Mouse (Mus musculus): ENCODE data around the gene Prr3. TPM values are rescaled to one million over a fixed set of nuclear protein-coding genes. Genes with fewer than 3 reads are reported as not detected.
A peak's percentile ranks its signal among the peaks of the same experiment; 100 is the strongest.

Prr3 gene
- polyA plus RNA-seq, 1 experiment from 2014 or later: 56.9 TPM

DNA sequence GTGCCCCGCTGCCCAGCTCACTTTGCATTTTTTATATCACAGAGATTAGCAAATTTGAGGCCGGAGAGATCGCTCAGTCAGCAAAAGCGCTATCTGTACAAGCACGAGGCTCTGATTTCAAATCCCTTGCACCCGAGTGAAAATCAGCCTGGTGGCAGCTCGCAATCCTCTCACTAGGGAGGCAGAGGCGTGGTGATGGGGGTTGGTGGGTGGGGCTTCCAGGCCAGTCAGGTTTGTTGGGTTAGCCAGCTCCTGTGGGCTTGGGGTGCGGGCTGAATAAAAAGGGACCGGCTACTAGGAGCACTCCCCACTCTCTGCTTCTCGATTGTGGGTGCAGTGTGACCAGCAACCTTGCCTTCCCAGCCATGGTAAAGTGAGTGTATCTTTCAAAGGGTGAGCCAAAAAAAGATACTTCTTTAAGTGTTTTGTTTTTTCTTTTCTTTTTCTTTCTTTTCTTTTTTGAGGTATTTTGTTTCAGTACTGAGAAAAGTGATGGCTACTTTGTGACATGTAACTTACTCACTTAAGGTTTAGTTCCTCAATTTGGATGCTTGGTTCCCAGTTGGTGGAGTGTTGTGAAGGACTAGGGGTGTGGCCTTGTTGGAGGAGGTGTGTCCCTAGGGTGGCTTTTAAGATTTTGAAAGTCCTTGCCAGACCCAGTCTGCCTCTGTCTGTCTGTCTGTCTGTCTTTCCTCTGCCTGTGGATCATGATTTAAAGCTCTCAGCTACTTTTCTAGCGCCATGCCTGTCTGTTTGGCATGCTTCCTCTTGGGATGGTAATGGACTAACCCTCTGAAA lies 17.9 kb upstream of the Prr3 start:
- no peaks in the 10 kb centered on the region for H3K9me3 ChIP-seq
- no peak overlapping the region for H3K27ac ChIP-seq
- no peaks in the 10 kb centered on the region for H3K36me3 ChIP-seq
- H3K4me3 ChIP-seq: no peak overlapping the region
- ATAC-seq (ENCODE audit: insufficient number of reproducible peaks, insufficient read depth, low FRiP score, low TSS enrichment, low read depth): no peak
- 56% methylated on average over 12 of the region's 12 CpGs for WGBS
- peaks cover 19% of the 10 kb centered on the region for H3K4me1 ChIP-seq
- no peak overlapping the region for H3K4me2 ChIP-seq
- peak overlapping the region; percentile 40 for H3K9ac ChIP-seq
- no peaks in the 10 kb centered on the region for H3K27me3 ChIP-seq

DNA sequence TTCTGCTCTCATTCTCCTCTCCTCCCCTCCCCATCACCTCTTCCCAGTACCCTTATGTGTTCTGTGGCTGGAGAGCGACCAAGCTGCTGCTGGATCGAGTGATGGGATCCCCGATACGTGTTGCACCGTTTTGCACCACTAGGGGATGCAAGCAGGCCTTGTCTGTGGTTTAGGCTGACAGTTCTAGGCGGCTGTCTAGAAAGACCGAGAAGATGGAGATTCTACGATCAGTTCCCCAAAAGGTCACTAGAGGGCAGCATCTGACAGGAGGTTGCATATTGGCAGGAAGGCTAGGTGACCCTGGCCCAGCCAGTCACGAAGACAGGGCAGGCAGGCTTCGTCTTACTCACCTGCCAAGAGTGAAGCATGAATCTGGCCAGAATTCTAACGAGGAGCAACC lies 16.9 kb upstream of the Prr3 start:
- Histone ChIP-seq H3K27me3 (no peaks in the 10 kb centered on the region), H3K27ac (no peak overlapping the region), H3K4me3 (no peak overlapping the region), H3K9ac (no peak overlapping the region), H3K36me3 (no peaks in the 10 kb centered on the region), H3K4me1 (peaks cover 19% of the 10 kb centered on the region), H3K9me3 (no peaks in the 10 kb centered on the region), H3K4me2 (no peak overlapping the region)
- peak; percentile 49; the same call in 1 of the 2 replicates for ATAC-seq (ENCODE audit: insufficient number of reproducible peaks, insufficient read depth, low FRiP score, low TSS enrichment, low read depth)
- 1% methylated on average over 11 of the region's 11 CpGs for WGBS

DNA sequence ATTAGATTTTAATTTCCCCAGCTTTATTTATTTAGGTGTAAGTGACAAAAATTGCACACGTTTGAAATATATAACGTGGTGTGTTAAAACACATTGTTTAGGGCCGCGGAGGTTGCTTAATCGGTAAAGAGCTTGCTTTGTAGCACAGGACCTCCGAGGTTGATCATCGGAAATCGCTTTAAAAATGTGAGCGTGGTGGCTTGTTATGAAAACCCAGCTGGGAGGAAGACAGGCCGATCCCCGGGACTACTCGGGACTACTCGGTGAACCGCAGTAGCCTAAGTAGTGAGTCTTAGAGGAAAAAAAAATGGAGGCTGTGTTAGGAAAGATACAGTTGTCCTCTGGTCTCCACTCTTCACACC lies 14.8 kb upstream of the Prr3 start:
- Histone ChIP-seq H3K27me3 (no peaks in the 10 kb centered on the region), H3K36me3 (peaks cover under 1% of the 10 kb centered on the region), H3K4me1 (peaks cover 19% of the 10 kb centered on the region), H3K4me3 (peak overlapping the region; percentile 62), H3K4me2 (peak overlapping the region; percentile 79), H3K27ac (0 out of 2 replicates have a peak overlapping the region, but pooled peaks have one; percentile 35), H3K9me3 (no peaks in the 10 kb centered on the region), H3K9ac (peak overlapping the region; percentile 73)
- ATAC-seq (ENCODE audit: insufficient number of reproducible peaks, insufficient read depth, low FRiP score, low TSS enrichment, low read depth): no peak
- WGBS: 3% methylated on average over 14 of the region's 14 CpGs

DNA sequence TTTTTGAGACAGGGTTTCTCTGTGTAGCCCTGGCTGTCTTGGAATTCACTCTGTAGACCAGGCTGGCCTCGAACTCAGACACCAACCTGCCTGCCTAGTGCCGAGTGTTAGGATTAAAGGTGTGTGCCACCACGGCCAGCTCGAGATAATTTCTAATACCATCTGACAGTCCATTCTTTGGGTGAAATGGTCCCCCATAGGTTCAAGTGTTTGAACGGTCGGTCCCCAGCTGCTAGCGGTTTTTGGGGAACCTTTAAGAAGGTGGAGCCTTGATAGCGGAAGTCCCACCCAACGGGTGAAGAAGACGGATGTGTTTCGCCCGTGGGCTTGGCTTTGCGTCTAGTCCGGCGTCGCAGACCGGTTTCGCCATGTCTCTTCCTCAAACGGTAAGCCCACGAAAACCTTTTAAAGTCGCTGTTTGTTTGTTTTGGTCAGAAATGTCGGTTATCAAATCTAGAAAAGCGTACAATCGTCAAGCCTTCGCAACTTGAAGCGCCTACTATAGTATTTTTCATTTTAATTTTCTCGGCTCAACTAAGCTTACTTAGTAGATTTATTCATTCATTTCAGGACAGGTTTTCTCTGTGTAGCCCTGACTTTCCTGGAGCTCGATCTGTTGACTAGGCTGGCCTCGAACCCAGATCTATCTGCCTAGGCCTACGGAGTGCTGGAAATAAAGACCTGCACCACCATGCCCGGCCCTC lies 14.3 kb upstream of the Prr3 start:
- H3K9ac ChIP-seq: peak overlapping the region; percentile 73
- H3K4me2 ChIP-seq: peak overlapping the region; percentile 79
- WGBS: 3% methylated on average over 31 of the region's 31 CpGs
- ATAC-seq (ENCODE audit: insufficient number of reproducible peaks, insufficient read depth, low FRiP score, low TSS enrichment, low read depth): peak; percentile 44; the same call in 1 of the 2 replicates
- H3K36me3 ChIP-seq: peaks cover 6% of the 10 kb centered on the region
- peaks cover 19% of the 10 kb centered on the region for H3K4me1 ChIP-seq
- no peaks in the 10 kb centered on the region for H3K27me3 ChIP-seq
- H3K27ac ChIP-seq: 0 out of 2 replicates have a peak overlapping the region, but pooled peaks have one; percentile 35
- H3K9me3 ChIP-seq: no peaks in the 10 kb centered on the region
- H3K4me3 ChIP-seq: peak overlapping the region; percentile 62

DNA sequence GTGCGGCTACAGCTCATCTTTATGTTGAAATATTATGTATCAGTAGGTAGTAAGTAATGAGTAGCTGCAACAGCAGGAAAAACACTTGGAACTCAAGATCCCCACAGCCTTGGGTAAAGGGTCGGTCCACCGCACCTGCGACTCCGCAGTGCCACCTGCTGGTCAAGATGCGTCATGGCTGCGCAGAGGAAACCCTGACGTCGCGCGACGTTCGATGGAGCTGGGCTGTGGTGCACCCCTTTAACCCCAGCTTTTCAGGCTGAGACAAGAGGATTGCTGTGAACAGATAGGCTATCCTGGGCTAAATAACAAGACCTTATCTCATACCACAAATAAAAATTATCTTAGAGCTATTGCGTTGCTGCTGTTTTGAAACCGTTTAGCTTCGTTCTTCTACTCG lies 13.6 kb upstream of the Prr3 start:
- peak; percentile 73 for ATAC-seq (ENCODE audit: insufficient number of reproducible peaks, insufficient read depth, low FRiP score, low TSS enrichment, low read depth)
- peaks cover 19% of the 10 kb centered on the region for H3K4me1 ChIP-seq
- H3K9me3 ChIP-seq: no peaks in the 10 kb centered on the region
- H3K27me3 ChIP-seq: no peaks in the 10 kb centered on the region
- no peak overlapping the region for H3K27ac ChIP-seq
- peak overlapping the region; percentile 79 for H3K4me2 ChIP-seq
- H3K4me3 ChIP-seq: peak overlapping the region; percentile 62; the same call in 1 of the 2 replicates
- H3K36me3 ChIP-seq: peaks cover 13% of the 10 kb centered on the region
- H3K9ac ChIP-seq: no peak overlapping the region
- WGBS: 9% methylated on average over 17 of the region's 17 CpGs

DNA sequence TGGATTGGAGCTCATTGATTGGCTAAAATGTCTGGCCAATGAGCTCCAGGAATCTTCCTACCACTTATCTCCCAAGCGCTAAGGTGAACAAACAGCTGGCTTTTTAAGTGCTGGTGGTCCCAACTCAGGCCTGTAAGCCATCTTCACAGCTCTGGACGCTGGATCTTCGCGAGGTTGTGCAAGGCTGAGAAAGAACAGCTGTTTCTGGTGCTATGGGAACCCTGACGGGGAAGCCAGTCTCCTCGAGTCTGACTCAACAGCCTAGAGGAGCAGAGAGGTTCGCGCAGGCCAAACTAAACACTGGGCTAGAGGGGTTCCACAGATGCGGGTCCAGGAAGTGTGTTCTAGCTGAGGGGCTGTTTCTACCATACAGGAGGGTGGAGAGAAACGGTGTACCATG lies 11.7 kb upstream of the Prr3 start:
- no peak overlapping the region for H3K4me3 ChIP-seq
- 45% methylated on average over 10 of the region's 10 CpGs for WGBS
- ATAC-seq (ENCODE audit: insufficient number of reproducible peaks, insufficient read depth, low FRiP score, low TSS enrichment, low read depth): no peak
- no peaks in the 10 kb centered on the region for H3K27me3 ChIP-seq
- no peak overlapping the region for H3K27ac ChIP-seq
- H3K4me2 ChIP-seq: no peak overlapping the region
- H3K4me1 ChIP-seq: peaks cover 12% of the 10 kb centered on the region
- H3K9ac ChIP-seq: no peak overlapping the region
- H3K9me3 ChIP-seq: no peaks in the 10 kb centered on the region
- H3K36me3 ChIP-seq: peaks cover 32% of the 10 kb centered on the region

DNA sequence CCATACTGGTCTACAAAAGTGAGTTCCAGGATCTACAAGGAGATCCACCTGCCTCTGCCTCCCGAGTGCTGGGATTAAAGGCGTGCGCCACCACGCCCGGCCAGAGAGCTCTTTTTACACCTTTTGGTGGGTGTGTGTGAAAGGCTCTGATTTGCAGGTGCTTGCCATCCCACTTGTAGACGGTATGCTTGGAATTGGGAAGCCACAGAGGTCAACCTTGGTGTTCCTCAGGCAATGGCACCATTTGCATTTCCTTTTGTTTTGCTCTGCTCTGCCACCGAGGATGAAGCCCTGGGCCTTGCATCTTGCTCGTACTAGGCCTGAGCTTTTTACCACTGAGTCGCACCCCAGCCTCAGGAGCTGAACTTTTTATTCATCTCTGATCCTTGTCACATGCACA lies 1.7 kb upstream of the Prr3 start:
- Histone ChIP-seq H3K27ac (no peak overlapping the region), H3K36me3 (peaks cover 51% of the 10 kb centered on the region), H3K27me3 (no peaks in the 10 kb centered on the region), H3K9ac (peak overlapping the region; percentile 91), H3K4me1 (peaks cover 20% of the 10 kb centered on the region), H3K9me3 (no peaks in the 10 kb centered on the region), H3K4me3 (peak overlapping the region; percentile 97; the same call in 1 of the 2 replicates), H3K4me2 (no peak overlapping the region)
- WGBS: 93% methylated on average over 9 of the region's 9 CpGs
- ATAC-seq (ENCODE audit: insufficient number of reproducible peaks, insufficient read depth, low FRiP score, low TSS enrichment, low read depth): no peak

DNA sequence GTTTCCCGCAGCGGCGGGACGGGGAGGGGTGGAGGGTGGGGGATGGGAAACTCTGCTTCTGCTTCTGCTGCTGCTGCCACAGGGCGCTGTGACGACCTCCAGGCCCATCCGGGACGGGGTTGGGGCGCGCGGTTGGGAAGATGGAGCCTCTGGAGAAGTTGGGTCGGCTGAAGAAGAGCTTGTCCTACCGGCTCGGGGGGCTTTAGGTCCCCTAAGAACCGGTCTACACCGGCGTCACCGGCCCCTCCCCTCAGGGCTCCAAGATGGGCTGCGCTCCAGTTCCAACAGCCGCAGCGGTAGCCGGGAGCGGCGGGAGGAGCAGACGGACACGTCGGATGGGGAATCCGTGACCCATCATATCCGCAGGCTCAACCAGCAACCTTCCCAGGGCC lies 323 bp upstream of the Prr3 start:
- H3K27ac ChIP-seq: peak overlapping the region; percentile 97
- peak overlapping the region; percentile 97 for H3K4me3 ChIP-seq
- peaks cover 42% of the 10 kb centered on the region for H3K36me3 ChIP-seq
- peaks cover 20% of the 10 kb centered on the region for H3K4me1 ChIP-seq
- peak overlapping the region; percentile 83 for H3K4me2 ChIP-seq
- H3K27me3 ChIP-seq: no peaks in the 10 kb centered on the region
- no peaks in the 10 kb centered on the region for H3K9me3 ChIP-seq
- whole genome bisulfite sequencing: 1% methylated on average over 26 of the region's 29 CpGs
- peak overlapping the region; percentile 91 for H3K9ac ChIP-seq
- ATAC-seq (ENCODE audit: insufficient number of reproducible peaks, insufficient read depth, low FRiP score, low TSS enrichment, low read depth): peak; percentile 15; the same call in 1 of the 2 replicates

DNA sequence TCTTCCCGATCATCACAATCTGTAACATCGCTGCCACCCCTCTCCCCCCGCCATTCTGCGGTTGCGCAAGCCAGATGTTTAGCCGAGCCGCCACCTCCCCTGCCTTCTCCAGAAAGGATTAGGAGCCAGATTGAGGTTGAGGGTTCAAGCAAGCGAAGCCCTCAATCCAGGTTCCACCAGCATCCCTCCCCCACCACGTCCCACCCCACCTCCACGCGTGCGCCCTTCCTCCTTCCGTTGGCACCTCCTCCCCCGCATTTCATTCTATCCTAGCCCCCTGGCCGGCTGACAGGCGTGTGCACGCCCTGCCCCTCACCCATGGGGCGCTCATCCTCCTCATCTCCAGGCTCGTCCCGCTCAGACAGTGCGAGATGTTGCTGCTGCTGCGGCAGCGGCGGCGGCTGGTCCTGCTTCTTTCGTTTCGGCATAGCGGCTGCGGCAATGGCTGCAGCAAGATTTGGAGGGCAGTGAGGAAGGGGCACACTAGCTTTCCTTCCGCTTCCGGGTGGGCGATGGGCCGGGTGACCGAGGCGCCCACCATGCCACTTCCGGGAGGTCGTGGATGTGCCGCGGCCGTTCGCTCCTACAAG lies 1.1 kb downstream of the Prr3 start:
- peak; percentile 61 for ATAC-seq (ENCODE audit: insufficient number of reproducible peaks, insufficient read depth, low FRiP score, low TSS enrichment, low read depth)
- WGBS: under 1% methylated on average over 41 of the region's 41 CpGs
- Histone ChIP-seq H3K4me1 (peaks cover 20% of the 10 kb centered on the region), H3K4me2 (peak overlapping the region; percentile 83), H3K9me3 (no peaks in the 10 kb centered on the region), H3K4me3 (peak overlapping the region; percentile 97), H3K36me3 (peaks cover 46% of the 10 kb centered on the region), H3K27me3 (no peaks in the 10 kb centered on the region), H3K27ac (peak overlapping the region; percentile 97), H3K9ac (peak overlapping the region; percentile 91)

DNA sequence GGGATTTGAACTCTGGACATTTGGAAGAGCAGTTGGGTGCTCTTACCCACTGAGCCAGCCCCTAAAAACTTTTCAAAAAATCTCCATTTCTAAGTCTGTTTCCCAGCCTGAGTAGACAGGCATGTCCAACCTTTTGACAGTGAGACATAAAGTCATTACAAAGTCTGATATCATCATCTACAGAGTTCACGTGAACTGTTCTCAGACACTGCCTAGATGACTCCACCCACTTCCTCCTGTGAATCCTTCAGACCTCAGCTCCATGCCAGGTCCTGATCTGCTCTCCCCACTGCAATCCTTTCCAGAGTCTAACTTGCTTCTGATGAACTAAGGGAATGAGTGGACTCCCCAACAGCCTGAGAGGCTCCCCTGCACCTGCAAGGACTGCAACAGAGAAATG lies 7.9 kb downstream of the Prr3 start:
- H3K9me3 ChIP-seq: no peaks in the 10 kb centered on the region
- peaks cover 34% of the 10 kb centered on the region for H3K36me3 ChIP-seq
- H3K27me3 ChIP-seq: no peaks in the 10 kb centered on the region
- peaks cover 21% of the 10 kb centered on the region for H3K4me1 ChIP-seq
- H3K27ac ChIP-seq: no peak overlapping the region
- 63% methylated on average over 1 of the region's 1 CpGs for WGBS
- ATAC-seq (ENCODE audit: insufficient number of reproducible peaks, insufficient read depth, low FRiP score, low TSS enrichment, low read depth): no peak
- no peak overlapping the region for H3K9ac ChIP-seq
- H3K4me2 ChIP-seq: no peak overlapping the region
- H3K4me3 ChIP-seq: no peak overlapping the region

DNA sequence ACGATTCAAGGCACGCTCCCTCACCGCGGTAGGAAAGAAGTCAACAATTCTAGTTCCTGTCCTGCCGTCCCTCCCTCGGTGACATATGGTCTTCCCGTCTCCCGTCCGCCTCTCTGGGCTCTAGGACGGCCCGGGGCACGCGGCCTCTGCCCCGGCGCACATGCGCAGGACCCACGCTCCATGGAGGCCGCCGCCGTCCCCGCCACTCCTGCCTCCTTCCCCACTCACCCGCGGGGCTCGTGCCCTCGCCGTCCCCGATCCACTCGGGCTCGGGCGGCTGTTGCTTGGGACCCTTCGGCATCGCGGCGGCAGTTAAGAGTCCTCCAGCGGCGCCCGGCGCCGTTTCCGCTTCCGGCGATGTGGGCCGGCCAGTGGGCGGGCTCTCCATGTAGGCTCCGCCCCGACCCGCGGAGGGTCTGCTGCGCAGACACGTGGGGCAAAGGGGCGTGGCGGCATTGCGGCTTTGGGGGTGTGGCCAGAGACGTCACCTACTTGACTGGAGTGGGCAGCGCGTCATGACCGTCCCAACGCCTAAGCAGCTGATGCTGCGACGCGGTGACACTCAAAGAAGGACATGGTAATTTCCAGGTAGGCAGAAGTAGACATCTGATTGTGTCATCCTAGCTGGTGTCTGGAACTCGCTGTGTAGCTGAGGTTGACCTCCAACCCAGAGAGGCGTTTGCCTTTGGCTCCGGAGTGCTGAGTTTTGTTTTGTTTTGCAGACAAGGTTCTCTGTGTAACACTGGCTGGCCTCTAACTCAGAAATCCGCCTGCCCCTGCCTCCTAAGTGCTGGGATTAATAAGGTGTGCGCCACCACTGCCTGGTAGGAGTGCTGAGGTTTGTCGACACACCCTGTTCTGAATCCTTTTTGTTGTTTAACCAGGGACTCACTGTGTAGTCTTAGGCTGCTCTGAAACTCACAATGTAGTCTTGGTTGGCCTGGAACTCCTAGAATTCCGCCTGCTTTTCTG lies 10.3 kb downstream of the Prr3 start, which contains the start of gene Abcf1:
Gene Abcf1, minus strand, starts transcription at position 344 of the 972 bp plus-strand sequence.
- ATAC-seq (ENCODE audit: insufficient number of reproducible peaks, insufficient read depth, low FRiP score, low TSS enrichment, low read depth): peak; percentile 92
- peak within 1 kb of the TSS; percentile 75 for H3K27ac ChIP-seq
- peaks cover 34% of the 10 kb centered on the region for H3K36me3 ChIP-seq
- H3K4me3 ChIP-seq: peak within 1 kb of the TSS; percentile 92
- peak within 1 kb of the TSS; percentile 93 for H3K9ac ChIP-seq
- H3K4me1 ChIP-seq: peaks cover 21% of the 10 kb centered on the region
- no peaks in the 10 kb centered on the region for H3K27me3 ChIP-seq
- peak within 1 kb of the TSS; percentile 88 for H3K4me2 ChIP-seq
- WGBS: under 1% methylated on average over 66 of the region's 68 CpGs
- no peaks in the 10 kb centered on the region for H3K9me3 ChIP-seq

All from embryonic facial prominence, embryonic 13.5 days (tissue).